Mouse (Mus musculus) lung, adult 2 months (tissue): ENCODE results near the gene Tmem150a.

ENCODE experiments used
- CTCF ChIP-seq: fragments of 200-500 bp; IDR thresholded peaks from 2 replicates; pipeline ENCODE4 v1.5.1; 2011; ENCODE audit warnings: mild to moderate bottlenecking, low read length, control low read depth; ENCODE audit not compliant: insufficient read depth
- POLR2A ChIP-seq: fragments of 200-500 bp; IDR thresholded peaks from 2 replicates; pipeline ENCODE4 v1.6.1; 2011; ENCODE audit warnings: low read depth, mild to moderate bottlenecking, control low read depth, low read length, borderline replicate concordance; ENCODE audit errors: extremely low read depth

GRCm38 (mm10) chr6:72312198-72312597 lies 43.0 kb upstream of the Tmem150a start:
- no peak for TF ChIP-seq CTCF
- TF ChIP-seq POLR2A: peak; percentile 35; the same call in 1 of the 2 replicates
